Mouse (Mus musculus) brain, embryonic 14.5 days (tissue): ENCODE results near the gene Cacng2.

Experiments used
- CTCF ChIP-seq: fragments of 200-500 bp; IDR thresholded peaks from 2 replicates; pipeline ENCODE4 v1.5.1; 2012; ENCODE audit warnings: inconsistent platforms, mild to moderate bottlenecking, moderate library complexity, borderline replicate concordance; ENCODE audit not compliant: insufficient read depth, insufficient read length; ENCODE audit errors: extremely low read depth
- POLR2A ChIP-seq: fragments of 200-500 bp; IDR thresholded peaks from 2 replicates; pipeline ENCODE4 v1.6.1; 2012; ENCODE audit warnings: mild to moderate bottlenecking, inconsistent platforms, borderline replicate concordance; ENCODE audit not compliant: poor library complexity, insufficient read depth, insufficient read length, severe bottlenecking; ENCODE audit errors: extremely low read depth

DNA sequence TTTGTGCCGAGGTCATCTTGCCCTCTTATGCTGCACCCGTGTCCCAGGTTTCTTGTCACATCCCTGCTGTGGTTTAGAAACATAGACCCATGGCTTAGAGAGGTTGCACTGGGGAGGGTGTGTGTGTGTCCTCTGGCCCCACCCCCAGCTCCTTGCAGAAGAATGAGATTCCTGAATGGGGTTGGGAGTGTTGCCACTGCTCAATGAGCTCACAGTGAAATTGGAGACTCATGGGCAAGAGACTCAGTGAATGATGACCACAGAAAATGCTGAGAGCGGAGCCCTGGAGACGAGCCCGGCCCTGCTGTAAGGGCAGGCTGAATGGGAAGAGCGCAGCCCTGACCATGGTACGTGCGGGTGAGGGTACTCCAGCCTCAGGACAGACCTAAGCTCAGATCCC is 20.4 kb upstream of the Cacng2 start:
- TF ChIP-seq CTCF (no peak), POLR2A (no peak)
